Mouse (Mus musculus): ENCODE measurements around the gene Angpt4. TPM values are rescaled to one million over a fixed set of nuclear protein-coding genes. Genes with fewer than 3 reads are reported as not detected.
A peak's percentile ranks its signal among the peaks of the same experiment; 100 is the strongest.

The Angpt4 gene
- 0.32 and 0.42 TPM in 2 replicates for polyA plus RNA-seq (2014; fragmentation: Nextera tagmentation; extraction: Ambion mirVana)

DNA sequence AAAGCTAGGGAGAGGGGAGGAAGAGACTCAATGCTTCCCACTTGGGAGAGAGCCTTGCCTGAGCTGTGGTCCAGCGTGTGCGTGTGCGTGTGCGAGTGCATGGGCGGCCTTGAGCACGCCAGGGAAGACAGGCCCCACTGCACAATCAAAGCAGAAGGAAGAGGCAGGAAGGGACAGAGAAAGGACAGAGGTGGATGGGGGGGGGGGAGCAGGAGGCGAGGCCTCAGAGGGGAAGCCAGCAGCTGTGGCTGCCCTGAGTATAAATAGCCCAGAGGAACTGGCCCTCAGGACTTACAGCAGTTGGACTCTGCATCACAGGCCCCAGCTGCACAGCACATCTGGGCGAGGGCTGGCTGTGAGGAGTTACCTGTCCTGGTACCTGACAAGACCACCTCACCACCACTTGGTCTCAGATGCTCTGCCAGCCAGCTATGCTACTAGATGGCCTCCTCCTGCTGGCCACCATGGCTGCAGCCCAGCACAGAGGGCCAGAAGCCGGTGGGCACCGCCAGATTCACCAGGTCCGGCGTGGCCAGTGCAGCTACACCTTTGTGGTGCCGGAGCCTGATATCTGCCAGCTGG lies at the start of gene Angpt4:
Gene Angpt4 (plus strand): TSS at position 292 of the 582 bp plus-strand sequence.
- H3K4me3 ChIP-seq (ENCODE audit: low read depth, low read length) = no peak within 1 kb of the TSS
- WGBS = 56% methylated on average over 12 of the region's 13 CpGs
- no peak within 1 kb of the TSS for H3K27ac ChIP-seq (ENCODE audit: low read depth, low read length)
- H3K9me3 ChIP-seq (ENCODE audit: control insufficient read depth, low read length) = no peaks in the 10 kb centered on the region
- H3K4me1 ChIP-seq (replicated peaks; ENCODE audit: control insufficient read depth, insufficient read depth, low read length) = 0 out of 2 replicates have a peak, but pooled peaks cover 4% of the 10 kb centered on the region
- ATAC-seq (replicated peaks; ENCODE audit: low FRiP score) (peak; percentile 29; the same call in 1 of the 2 replicates), DNase-seq (ENCODE audit: low spot score) (no peak)
- no peaks in the 10 kb centered on the region for H3K36me3 ChIP-seq (ENCODE audit: control insufficient read depth, insufficient read depth, low read length)
- H3K9ac ChIP-seq (ENCODE audit: low read depth, low read length) = no peak within 1 kb of the TSS
- no peak within 1 kb of the TSS for H3K4me2 ChIP-seq
- no peaks in the 10 kb centered on the region for H3K27me3 ChIP-seq (replicated peaks; ENCODE audit: control insufficient read depth, insufficient read depth, low read length)

DNA sequence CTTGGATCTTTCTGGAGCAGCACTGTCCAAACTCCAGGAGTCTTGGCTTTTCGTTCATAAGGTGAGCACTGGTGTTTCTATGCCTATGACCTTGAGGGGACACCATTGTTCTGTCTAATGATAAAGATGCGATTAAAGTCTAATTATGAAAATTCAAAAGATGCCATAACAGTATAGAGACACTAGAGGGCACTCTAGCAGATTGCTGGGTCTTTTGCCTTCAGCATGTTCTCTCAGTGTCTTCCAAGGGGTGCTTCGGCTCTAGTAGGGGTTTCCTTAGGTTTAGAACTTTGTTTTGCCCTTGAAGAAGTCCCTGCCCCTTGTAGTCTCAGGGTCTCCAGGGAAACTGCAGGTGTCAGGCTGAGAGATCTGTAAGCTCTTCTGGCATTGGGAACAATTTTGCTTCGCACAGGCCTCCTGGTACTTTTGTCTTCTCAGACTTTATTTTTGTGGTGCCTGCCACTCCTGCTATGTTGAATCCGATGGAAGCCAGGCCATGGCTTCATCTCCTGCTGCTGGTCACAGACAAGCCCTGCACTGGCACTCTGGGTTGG lies 48.7 kb upstream of the Angpt4 start:
- Histone ChIP-seq H3K9ac (ENCODE audit: low read depth, low read length) (no peak overlapping the region), H3K4me3 (ENCODE audit: low read depth, low read length) (no peak overlapping the region), H3K27me3 (replicated peaks; ENCODE audit: control insufficient read depth, insufficient read depth, low read length) (no peaks in the 10 kb centered on the region; the same call in none of the 2 replicates), H3K27ac (ENCODE audit: low read depth, low read length) (no peak overlapping the region), H3K4me2 (no peak overlapping the region), H3K36me3 (ENCODE audit: control insufficient read depth, insufficient read depth, low read length) (no peaks in the 10 kb centered on the region), H3K4me1 (replicated peaks; ENCODE audit: control insufficient read depth, insufficient read depth, low read length) (no peaks in the 10 kb centered on the region), H3K9me3 (ENCODE audit: control insufficient read depth, low read length) (no peaks in the 10 kb centered on the region)
- ATAC-seq (replicated peaks; ENCODE audit: low FRiP score) (no peak), DNase-seq (ENCODE audit: low spot score) (no peak)
- 45% methylated on average over 5 of the region's 5 CpGs for WGBS

DNA sequence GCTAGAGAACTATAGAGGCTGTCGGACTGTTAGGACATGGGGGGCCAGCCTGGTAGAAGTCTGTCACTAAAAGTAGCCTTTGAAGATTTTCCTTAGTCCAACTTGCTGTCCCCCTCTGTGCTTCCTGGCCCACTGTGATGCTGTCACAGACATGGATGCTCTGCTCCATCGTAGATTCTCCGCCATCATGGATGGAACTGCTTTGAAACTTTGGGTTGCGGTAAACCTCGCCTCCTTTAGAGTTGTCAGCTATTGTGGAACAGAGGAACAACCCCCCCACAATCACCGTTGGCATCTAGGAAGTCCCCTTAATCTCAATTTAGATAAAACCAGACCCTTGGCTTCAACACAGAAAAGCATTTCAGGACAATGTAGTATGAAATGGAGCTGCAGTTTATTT lies 46.1 kb upstream of the Angpt4 start:
- DNase-seq (ENCODE audit: low spot score) (no peak), ATAC-seq (replicated peaks; ENCODE audit: low FRiP score) (no peak)
- Histone ChIP-seq H3K4me2 (no peak overlapping the region), H3K4me1 (replicated peaks; ENCODE audit: control insufficient read depth, insufficient read depth, low read length) (no peaks in the 10 kb centered on the region), H3K27me3 (replicated peaks; ENCODE audit: control insufficient read depth, insufficient read depth, low read length) (no peaks in the 10 kb centered on the region; the same call in none of the 2 replicates), H3K9me3 (ENCODE audit: control insufficient read depth, low read length) (no peaks in the 10 kb centered on the region), H3K4me3 (ENCODE audit: low read depth, low read length) (no peak overlapping the region), H3K36me3 (ENCODE audit: control insufficient read depth, insufficient read depth, low read length) (no peaks in the 10 kb centered on the region), H3K9ac (ENCODE audit: low read depth, low read length) (no peak overlapping the region), H3K27ac (ENCODE audit: low read depth, low read length) (no peak overlapping the region)
- 81% methylated on average over 6 of the region's 6 CpGs for WGBS

DNA sequence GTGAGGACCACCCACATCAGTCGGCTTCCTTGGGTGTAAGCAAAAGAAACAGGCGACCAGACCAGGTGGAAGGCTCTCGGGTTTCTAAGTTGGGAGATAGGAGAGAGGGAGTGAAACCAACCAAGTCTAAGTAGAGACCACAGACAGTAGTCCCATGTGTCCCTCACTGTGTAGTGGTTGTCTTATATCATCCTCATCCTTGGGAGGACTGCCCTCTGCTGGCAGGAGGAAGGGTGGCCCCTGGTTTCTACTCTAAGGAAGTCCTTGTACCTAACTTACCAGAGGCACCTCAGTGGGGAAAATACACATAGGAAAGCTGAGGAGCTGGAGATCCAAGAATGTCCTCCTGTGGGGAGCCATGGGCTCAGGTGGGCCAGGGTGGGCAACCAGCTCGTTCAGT lies 44.5 kb upstream of the Angpt4 start:
- 27% methylated on average over 4 of the region's 4 CpGs for WGBS
- Histone ChIP-seq H3K9ac (ENCODE audit: low read depth, low read length) (no peak overlapping the region), H3K9me3 (ENCODE audit: control insufficient read depth, low read length) (no peaks in the 10 kb centered on the region), H3K4me1 (replicated peaks; ENCODE audit: control insufficient read depth, insufficient read depth, low read length) (no peaks in the 10 kb centered on the region), H3K4me3 (ENCODE audit: low read depth, low read length) (no peak overlapping the region), H3K27ac (ENCODE audit: low read depth, low read length) (no peak overlapping the region), H3K4me2 (no peak overlapping the region), H3K36me3 (ENCODE audit: control insufficient read depth, insufficient read depth, low read length) (no peaks in the 10 kb centered on the region), H3K27me3 (replicated peaks; ENCODE audit: control insufficient read depth, insufficient read depth, low read length) (no peaks in the 10 kb centered on the region; the same call in 1 of the 2 replicates)
- no peak for DNase-seq (ENCODE audit: low spot score)
- ATAC-seq (replicated peaks; ENCODE audit: low FRiP score) = no peak; the same call in 1 of the 2 replicates

DNA sequence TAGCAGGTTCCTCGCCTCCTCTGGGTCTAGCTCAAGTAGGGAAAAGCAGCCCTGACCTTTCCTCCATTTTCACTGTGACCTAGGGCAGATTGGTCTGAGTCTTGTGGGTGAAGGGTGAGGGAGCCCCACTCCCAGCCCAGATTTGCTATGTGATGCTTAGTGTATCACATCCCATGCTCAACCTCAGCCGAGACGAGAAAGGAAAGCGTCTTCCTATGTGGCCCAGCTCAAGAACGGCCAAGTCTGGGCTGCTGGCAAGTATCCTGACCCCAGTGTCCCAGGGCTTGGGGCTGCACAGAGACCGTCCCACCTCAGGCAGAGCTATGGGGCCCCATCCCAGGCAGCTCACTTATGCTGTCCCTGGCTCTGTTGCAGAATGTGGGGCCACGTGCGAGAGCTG lies 42.8 kb upstream of the Angpt4 start:
- 81% methylated on average over 8 of the region's 8 CpGs for WGBS
- Histone ChIP-seq H3K9ac (ENCODE audit: low read depth, low read length) (no peak overlapping the region), H3K27ac (ENCODE audit: low read depth, low read length) (no peak overlapping the region), H3K4me2 (no peak overlapping the region), H3K4me1 (replicated peaks; ENCODE audit: control insufficient read depth, insufficient read depth, low read length) (no peaks in the 10 kb centered on the region), H3K4me3 (ENCODE audit: low read depth, low read length) (no peak overlapping the region), H3K36me3 (ENCODE audit: control insufficient read depth, insufficient read depth, low read length) (no peaks in the 10 kb centered on the region), H3K9me3 (ENCODE audit: control insufficient read depth, low read length) (no peaks in the 10 kb centered on the region), H3K27me3 (replicated peaks; ENCODE audit: control insufficient read depth, insufficient read depth, low read length) (no peaks in the 10 kb centered on the region; the same call in 1 of the 2 replicates)
- DNase-seq (ENCODE audit: low spot score) (no peak), ATAC-seq (replicated peaks; ENCODE audit: low FRiP score) (no peak)

DNA sequence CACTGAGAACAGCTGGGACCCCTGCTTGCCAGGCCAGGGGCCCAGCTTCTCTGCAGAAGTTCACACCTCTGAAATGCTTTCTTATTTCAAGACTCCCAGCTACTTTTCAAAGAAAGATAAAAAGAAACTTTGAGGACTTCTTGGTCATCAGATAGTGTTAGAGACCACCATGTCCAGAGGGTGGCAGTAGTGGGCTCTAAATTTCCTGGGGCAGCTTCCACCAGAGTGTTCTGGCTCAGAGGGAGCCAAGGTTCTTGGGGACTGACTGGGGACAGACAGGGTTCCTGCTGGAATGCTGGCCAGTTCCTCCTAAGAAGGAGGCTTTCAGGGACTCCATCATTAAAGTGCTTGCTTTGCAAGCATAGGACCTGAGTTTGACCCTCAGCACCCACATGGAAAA lies 36.5 kb upstream of the Angpt4 start:
- Histone ChIP-seq H3K36me3 (ENCODE audit: control insufficient read depth, insufficient read depth, low read length) (no peaks in the 10 kb centered on the region), H3K9me3 (ENCODE audit: control insufficient read depth, low read length) (no peaks in the 10 kb centered on the region), H3K4me3 (ENCODE audit: low read depth, low read length) (no peak overlapping the region), H3K4me2 (no peak overlapping the region), H3K27me3 (replicated peaks; ENCODE audit: control insufficient read depth, insufficient read depth, low read length) (no peaks in the 10 kb centered on the region), H3K9ac (ENCODE audit: low read depth, low read length) (no peak overlapping the region), H3K27ac (ENCODE audit: low read depth, low read length) (no peak overlapping the region), H3K4me1 (replicated peaks; ENCODE audit: control insufficient read depth, insufficient read depth, low read length) (no peaks in the 10 kb centered on the region)
- ATAC-seq (replicated peaks; ENCODE audit: low FRiP score) (no peak), DNase-seq (ENCODE audit: low spot score) (no peak)

DNA sequence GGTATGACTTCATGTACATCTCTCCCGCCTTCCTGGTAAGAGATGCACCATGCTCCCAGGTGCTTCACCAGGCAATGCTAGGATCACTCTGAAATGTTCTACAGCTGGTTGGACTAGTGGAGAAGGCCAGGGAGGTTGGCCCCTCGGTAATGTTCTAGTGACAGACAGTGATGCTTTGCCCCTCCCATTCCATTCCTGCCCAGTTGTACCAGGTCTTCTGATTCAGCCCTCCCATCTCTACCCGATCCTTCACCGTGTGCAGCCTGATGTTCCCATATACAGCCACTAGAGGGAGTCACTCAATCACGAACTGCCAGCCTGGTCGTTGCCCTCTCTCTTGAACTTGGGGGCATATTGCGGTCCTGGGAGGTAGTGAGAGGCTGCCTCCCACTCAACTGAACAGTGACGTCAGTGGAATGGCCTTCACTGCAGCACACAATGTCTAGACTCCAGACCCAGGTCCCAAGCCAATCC lies 35.0 kb upstream of the Angpt4 start:
- Histone ChIP-seq H3K9me3 (ENCODE audit: control insufficient read depth, low read length) (no peaks in the 10 kb centered on the region), H3K27ac (ENCODE audit: low read depth, low read length) (no peak overlapping the region), H3K27me3 (replicated peaks; ENCODE audit: control insufficient read depth, insufficient read depth, low read length) (no peaks in the 10 kb centered on the region), H3K4me3 (ENCODE audit: low read depth, low read length) (no peak overlapping the region), H3K36me3 (ENCODE audit: control insufficient read depth, insufficient read depth, low read length) (no peaks in the 10 kb centered on the region), H3K4me2 (no peak overlapping the region), H3K9ac (ENCODE audit: low read depth, low read length) (no peak overlapping the region), H3K4me1 (replicated peaks; ENCODE audit: control insufficient read depth, insufficient read depth, low read length) (no peaks in the 10 kb centered on the region)
- 15% methylated on average over 8 of the region's 8 CpGs for WGBS
- ATAC-seq (replicated peaks; ENCODE audit: low FRiP score) (peak; percentile 44; the same call in 1 of the 2 replicates), DNase-seq (ENCODE audit: low spot score) (peak; percentile 46)

DNA sequence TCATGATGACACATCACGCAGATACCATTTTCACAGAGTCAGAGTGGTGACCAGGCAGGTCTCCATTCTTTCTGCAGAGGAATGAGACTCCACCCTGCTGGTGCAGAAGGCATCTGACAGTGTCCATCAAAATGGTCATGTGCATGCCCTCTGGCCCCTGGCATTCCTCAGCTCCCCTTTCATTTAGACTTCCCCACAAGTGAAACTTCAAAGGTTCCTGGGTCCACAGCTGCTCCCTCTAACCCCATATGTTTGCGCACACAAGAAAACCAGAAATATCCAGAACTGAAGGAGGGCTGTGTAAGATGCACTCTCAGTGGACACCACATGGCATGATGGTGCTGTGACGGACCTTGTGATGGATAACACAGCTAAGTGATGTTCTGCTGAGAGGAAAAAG lies 32.4 kb upstream of the Angpt4 start:
- H3K4me1 ChIP-seq (replicated peaks; ENCODE audit: control insufficient read depth, insufficient read depth, low read length) = no peaks in the 10 kb centered on the region
- no peak overlapping the region for H3K4me3 ChIP-seq (ENCODE audit: low read depth, low read length)
- H3K36me3 ChIP-seq (ENCODE audit: control insufficient read depth, insufficient read depth, low read length) = no peaks in the 10 kb centered on the region
- H3K4me2 ChIP-seq = no peak overlapping the region
- H3K9me3 ChIP-seq (ENCODE audit: control insufficient read depth, low read length) = no peaks in the 10 kb centered on the region
- H3K27ac ChIP-seq (ENCODE audit: low read depth, low read length) = no peak overlapping the region
- ATAC-seq (replicated peaks; ENCODE audit: low FRiP score) (no peak), DNase-seq (ENCODE audit: low spot score) (no peak)
- 66% methylated on average over 3 of the region's 3 CpGs for WGBS
- no peaks in the 10 kb centered on the region for H3K27me3 ChIP-seq (replicated peaks; ENCODE audit: control insufficient read depth, insufficient read depth, low read length)
- H3K9ac ChIP-seq (ENCODE audit: low read depth, low read length) = no peak overlapping the region

DNA sequence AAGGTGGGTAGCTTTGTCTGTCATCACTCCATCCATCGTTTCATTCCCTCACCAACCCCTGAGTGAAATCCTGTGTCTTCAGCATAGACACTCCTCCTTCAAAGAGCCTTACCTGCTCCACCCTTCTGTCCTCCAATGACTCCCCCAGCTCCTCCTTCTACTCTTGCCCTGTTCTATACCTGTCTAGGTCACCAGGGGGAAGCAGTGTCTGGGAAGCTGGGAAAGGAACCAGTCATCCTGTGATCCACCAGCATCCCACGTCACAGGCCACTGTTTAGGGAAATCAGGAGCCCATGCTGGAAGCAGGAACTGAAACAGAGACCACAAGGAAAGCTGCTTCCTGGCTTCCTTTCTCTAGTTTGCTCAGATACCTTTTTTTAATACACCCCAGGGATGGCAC lies 31.2 kb upstream of the Angpt4 start:
- no peaks in the 10 kb centered on the region for H3K9me3 ChIP-seq (ENCODE audit: control insufficient read depth, low read length)
- H3K36me3 ChIP-seq (ENCODE audit: control insufficient read depth, insufficient read depth, low read length) = no peaks in the 10 kb centered on the region
- H3K27me3 ChIP-seq (replicated peaks; ENCODE audit: control insufficient read depth, insufficient read depth, low read length) = no peaks in the 10 kb centered on the region
- WGBS = 60% methylated on average over 2 of the region's 2 CpGs
- H3K4me3 ChIP-seq (ENCODE audit: low read depth, low read length) = no peak overlapping the region
- no peak overlapping the region for H3K9ac ChIP-seq (ENCODE audit: low read depth, low read length)
- no peak for ATAC-seq (replicated peaks; ENCODE audit: low FRiP score)
- DNase-seq (ENCODE audit: low spot score) = no peak
- H3K4me1 ChIP-seq (replicated peaks; ENCODE audit: control insufficient read depth, insufficient read depth, low read length) = no peaks in the 10 kb centered on the region
- no peak overlapping the region for H3K27ac ChIP-seq (ENCODE audit: low read depth, low read length)
- H3K4me2 ChIP-seq = no peak overlapping the region
